Comparison of ENCODE assay signal across 26 mouse cellular contexts in genomic region chr4:128917119-128917518, GRCm38 (mm10). TPM values are rescaled to one million over a fixed set of nuclear protein-coding genes. Genes with fewer than 3 reads are reported as not detected.
DNase-seq lines count a peak whose midpoint lies in the region; ATAC-seq and TF ChIP-seq lines count a peak whose summit lies in the region.
"Had no signal": no experiment of that assay in that cellular context is flagged by ENCODE, and none has a peak within 500 bp of the region (broad histone marks: within the 10 kb centered on the region; RNA-seq: fewer than 3 reads in every experiment).

No protein-coding gene starts in this region.

- no peak for ATAC-seq in lung, embryonic 15.5 days (ENCODE audit: borderline replicate concordance, extremely low read depth, low FRiP score, low TSS enrichment)
- ATAC-seq: activated CD4-positive, CD25-positive, alpha-beta regulatory T cell, adult 4 months; hindbrain, postnatal 0 days had no signal

- intact Hi-C loops in heart, postnatal 14 days (cut with DNase I): no loop called here

- no peaks in the 10 kb centered on the region for H3K9me3 ChIP-seq in lung, embryonic 15.5 days
- H3K9me3 ChIP-seq: embryonic facial prominence, embryonic 10.5 days; embryonic facial prominence, embryonic 13.5 days; forebrain, embryonic 13.5 days had no signal

- no peak overlapping the region for H3K4me2 ChIP-seq in lung, embryonic 15.5 days
- H3K4me2 ChIP-seq: embryonic facial prominence, embryonic 13.5 days; forebrain, embryonic 13.5 days; heart, embryonic 11.5 days; hindbrain, embryonic 14.5 days had no signal

- TF ChIP-seq POLR2A in cortical plate, adult 2 months (IDR thresholded peaks at IDR 0.05; ENCODE audit: extremely low read depth, insufficient read depth, low read length): no peak
- no peak for TF ChIP-seq POLR2A in olfactory bulb, adult 2 months (IDR thresholded peaks at IDR 0.05; ENCODE audit: insufficient read depth, low read depth, low read length)

- peak; percentile 4 for DNase-seq in cerebellum, adult 9-11 months
- no peak for DNase-seq in cerebellum, adult 8-10 months
- DNase-seq in lung, postnatal 4 days: no peak
- DNase-seq in right cerebral cortex, postnatal 14 days: no peak
- DNase-seq in heart, postnatal 14 days: no peak
- DNase-seq: adrenal gland, adult 8-10 months; adrenal gland, postnatal 25 days; cerebellum, adult 11-12 months; cerebellum, adult 9-10 months; cerebellum, postnatal 25 days; embryo, embryonic 11 days; gastrocnemius, adult 2 months; gastrocnemius, postnatal 14 days; heart, adult 11 months; heart, postnatal 4 days had no signal

- H3K9ac ChIP-seq in lung, embryonic 15.5 days: no peak overlapping the region
- H3K9ac ChIP-seq: embryonic facial prominence, embryonic 13.5 days; forebrain, embryonic 13.5 days; hindbrain, embryonic 14.5 days had no signal

- H3K27me3 ChIP-seq in lung, embryonic 15.5 days: no peaks in the 10 kb centered on the region; the same call in 1 of the 2 replicates
- H3K27me3 ChIP-seq: embryonic facial prominence, embryonic 13.5 days had no signal

- H3K4me3 ChIP-seq in lung, embryonic 15.5 days: no peak overlapping the region
- H3K4me3 ChIP-seq in cortical plate, adult 2 months (ENCODE audit: insufficient read depth, low read length): no peak overlapping the region
- H3K4me3 ChIP-seq in olfactory bulb, adult 2 months (ENCODE audit: insufficient read depth, low read depth, low read length): no peak overlapping the region
- H3K4me3 ChIP-seq: embryonic facial prominence, embryonic 10.5 days; embryonic facial prominence, embryonic 13.5 days; erythroblast, embryonic 14.5 days; forebrain, embryonic 13.5 days; gastrocnemius, adult 2 months had no signal

- peak overlapping the region; percentile 81 for H3K27ac ChIP-seq in lung, embryonic 15.5 days
- H3K27ac ChIP-seq in cortical plate, adult 2 months (ENCODE audit: insufficient read depth, low read length): peak overlapping the region; percentile 66; the same call in 1 of the 2 replicates
- peak overlapping the region; percentile 84 for H3K27ac ChIP-seq in olfactory bulb, adult 2 months (ENCODE audit: insufficient read depth, low read depth, low read length)
- H3K27ac ChIP-seq: embryonic facial prominence, embryonic 10.5 days; embryonic facial prominence, embryonic 13.5 days; forebrain, embryonic 13.5 days; gastrocnemius, adult 2 months; hindbrain, embryonic 14.5 days; hindbrain, postnatal 0 days had no signal

- no peaks in the 10 kb centered on the region for H3K36me3 ChIP-seq in lung, embryonic 15.5 days
- H3K36me3 ChIP-seq: embryonic facial prominence, embryonic 10.5 days had no signal

- 44% methylated on average over 3 of the region's 3 CpGs for WGBS in lung, embryonic 15.5 days
- WGBS in olfactory bulb, adult 2 months: 79% methylated on average over 3 of the region's 3 CpGs

- no peak for TF ChIP-seq CTCF in cortical plate, adult 2 months (IDR thresholded peaks at IDR 0.05; ENCODE audit: extremely low read depth, insufficient read depth, low read length)
- TF ChIP-seq CTCF in olfactory bulb, adult 2 months (IDR thresholded peaks at IDR 0.05; ENCODE audit: insufficient read depth, low read depth, low read length): no peak

- peaks cover 22% of the 10 kb centered on the region for H3K4me1 ChIP-seq in lung, embryonic 15.5 days
- H3K4me1 ChIP-seq in cortical plate, adult 2 months (ENCODE audit: control insufficient read depth, insufficient read depth, low read length): no peaks in the 10 kb centered on the region
- peaks cover 21% of the 10 kb centered on the region for H3K4me1 ChIP-seq in olfactory bulb, adult 2 months (ENCODE audit: control insufficient read depth, insufficient read depth, low read length)

RNA-seq across cellular contexts. Expression of gene Trim62, which starts 33.7 kb away (rescaled TPM):
- polyA plus RNA-seq in lung, embryonic 15.5 days (2015; fragmentation: Nextera tagmentation; extraction: Ambion mirVana): 5.0 and 5.7 TPM in 2 replicates
- 10.7 and 11.2 TPM in 2 replicates for polyA plus RNA-seq in cortical plate, adult 2 months (2012; rRNA removed)
- not detected in 2 replicates for polyA plus RNA-seq in olfactory bulb, adult 2 months (2012; ENCODE audit: insufficient read depth, insufficient read length, low replicate concordance, missing spikeins)
- 1 to 10 TPM; 2.0 to 2.2 TPM for total RNA-seq in heart, postnatal 14 days (2021)
- polyA plus RNA-seq: erythroblast, embryonic 14.5 days had no signal

RNA-seq across cellular contexts. Expression of gene Azin2, which starts 45.1 kb away (rescaled TPM):
- polyA plus RNA-seq in lung, embryonic 15.5 days (2015; fragmentation: Nextera tagmentation; extraction: Ambion mirVana): 18.6 and 22.5 TPM in 2 replicates
- polyA plus RNA-seq in cortical plate, adult 2 months (2012; rRNA removed): 46.0 and 51.4 TPM in 2 replicates
- not detected in 2 replicates for polyA plus RNA-seq in olfactory bulb, adult 2 months (2012; ENCODE audit: insufficient read depth, insufficient read length, low replicate concordance, missing spikeins)
- total RNA-seq in heart, postnatal 14 days (2021): 1 to 10 TPM; 2.5 to 3.2 TPM
- polyA plus RNA-seq: erythroblast, embryonic 14.5 days had no signal

Comparison
In these comparisons a context has a peak if more than half of its experiments do, and no peak if none do; other contexts are left out.
1. RNA of gene Azin2, which starts 45.1 kb away (polyA plus RNA-seq): 46.0 to 51.4 TPM in cortical plate, adult 2 months and 18.6 to 22.5 TPM in lung, embryonic 15.5 days; not detected in olfactory bulb, adult 2 months; every median in the first group is over 10 times any median in the second.
2. Peak in every context shown above with its lines, with median percentiles within 50 percentile points of each other: H3K27ac ChIP-seq.